Mouse (Mus musculus) midbrain, postnatal 0 days (tissue): ENCODE measurements around the gene Postn. TPM values are rescaled to one million over a fixed set of nuclear protein-coding genes. Genes with fewer than 3 reads are reported as not detected.

Experiments used
- ATAC-seq: fragments of 200-750 bp; cut with Nextera tagmentation; 2 replicates; pipeline ENCODE4 v1.8.0; 2017; ENCODE audit warnings: moderate number of reproducible peaks, mild to moderate bottlenecking, moderate TSS enrichment, moderate library complexity; ENCODE audit not compliant: low FRiP score
- DNase-seq: peaks from one replicate; pipeline ENCODE4 v3.0.0-alpha.2; 2015; ENCODE audit warnings: low spot score
- H3K27ac ChIP-seq: fragments of 300-500 bp; sonication (generic); 2 replicates; pipeline ENCODE4 v1.5.1; 2014; ENCODE audit warnings: low read depth, mild to moderate bottlenecking, low read length, mixed read lengths
- H3K27me3 ChIP-seq: fragments of 300-500 bp; sonication (generic); 2 replicates; pipeline ENCODE4 v1.6.1; 2014; ENCODE audit warnings: low read length, control low read depth, mixed read lengths; ENCODE audit not compliant: insufficient read depth
- H3K36me3 ChIP-seq: fragments of 300-500 bp; sonication (generic); 2 replicates; pipeline ENCODE4 v1.6.1; 2014; ENCODE audit warnings: low read length, control low read depth, mixed read lengths; ENCODE audit not compliant: insufficient read depth
- H3K4me1 ChIP-seq: fragments of 300-500 bp; sonication (generic); 2 replicates; pipeline ENCODE4 v1.6.1; 2014; ENCODE audit warnings: mild to moderate bottlenecking, control low read depth, antibody characterized with exemption, low read length, mixed read lengths; ENCODE audit not compliant: insufficient read depth
- H3K4me2 ChIP-seq: fragments of 300-500 bp; sonication (generic); 2 replicates; pipeline ENCODE4 v1.6.1; 2014; ENCODE audit warnings: low read depth, mild to moderate bottlenecking, low read length, mixed read lengths; ENCODE audit not compliant: poor library complexity, severe bottlenecking
- H3K4me3 ChIP-seq: fragments of 300-500 bp; sonication (generic); 2 replicates; pipeline ENCODE4 v1.5.1; 2014; ENCODE audit warnings: low read depth, mild to moderate bottlenecking, low read length, moderate library complexity
- H3K9ac ChIP-seq: fragments of 300-500 bp; sonication (generic); replicated peaks from 2 replicates; pipeline ENCODE4 v1.6.1; 2014; ENCODE audit warnings: mild to moderate bottlenecking, low read length, moderate library complexity, mixed read lengths; ENCODE audit not compliant: poor library complexity, severe bottlenecking
- H3K9me3 ChIP-seq: fragments of 300-500 bp; sonication (generic); 2 replicates; pipeline ENCODE4 v1.6.1; 2016; ENCODE audit warnings: low read length, control low read depth
- CTCF ChIP-seq: IDR thresholded peaks from 2 replicates; pipeline ENCODE4 v1.5.1; 2016; ENCODE audit warnings: antibody characterized with exemption, mild to moderate bottlenecking
- WGBS: fragments of 180-500 bp; shearing (Covaris S2); extraction: QIAGEN DNeasy Blood & Tissue Kit; methylation state at CpG from one replicate; pipeline ENCODE4 v1.1.7; 2014; 5-methylcytosine and 5-hydroxymethylcytosine counted together
- polyA plus RNA-seq: library from polyadenylated mRNA; unstranded; fragments of >200 nt; fragmentation: Nextera tagmentation; extraction: Ambion mirVana; gene quantifications from 2 replicates; pipeline ENCODE4 v1.2.1, GENCODE M21; 2015
- total RNA-seq: library from RNA; depleted of rRNA; stranded (reverse); fragments of >200 nt; gene quantifications from 2 replicates; pipeline ENCODE4 v1.2.3, GENCODE M21; 2014; rRNA removed

Postn gene
- total RNA-seq (17.0 and 20.3 TPM in 2 replicates), polyA plus RNA-seq (10.9 and 12.0 TPM in 2 replicates)

GRCm38 (mm10) chr3:54360897-54361296, at the start of gene Postn:
Gene Postn (plus strand): TSS chr3:54361109.
- no peak for DNase-seq
- no peak for ATAC-seq
- no peak within 1 kb of the TSS for H3K4me3 ChIP-seq
- no peaks in the 10 kb centered on the region for H3K36me3 ChIP-seq
- H3K4me1 ChIP-seq, result no peaks in the 10 kb centered on the region
- 51% methylated on average over 6 of the region's 6 CpGs for WGBS
- no peaks in the 10 kb centered on the region for H3K9me3 ChIP-seq
- H3K27me3 ChIP-seq, result no peaks in the 10 kb centered on the region
- H3K9ac ChIP-seq, result no peak within 1 kb of the TSS
- no peak within 1 kb of the TSS for H3K4me2 ChIP-seq
- H3K27ac ChIP-seq, result no peak within 1 kb of the TSS
- TF ChIP-seq CTCF, result no peak

DNA sequence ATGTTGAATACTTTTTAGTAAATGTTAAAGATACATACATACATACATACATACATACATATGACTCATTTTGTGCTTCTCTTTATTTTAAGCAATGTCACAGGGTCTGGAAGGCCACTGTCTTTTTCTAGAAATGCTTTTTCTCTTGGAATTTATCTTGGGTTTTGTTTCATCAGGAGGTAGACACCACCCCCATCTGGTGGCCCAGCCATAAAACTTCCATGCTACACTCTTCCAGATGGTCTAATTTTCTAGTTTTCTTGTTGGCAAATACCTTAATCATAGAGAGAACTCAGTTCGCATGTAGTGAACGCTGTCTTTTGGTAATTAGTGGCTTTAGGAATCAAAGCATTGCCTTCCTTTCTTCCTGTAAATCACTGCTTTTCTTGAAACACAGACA, 46.9 kb upstream of the Postn start:
- Histone ChIP-seq H3K27me3 (no peaks in the 10 kb centered on the region), H3K4me3 (no peak overlapping the region), H3K9ac (no peak overlapping the region), H3K36me3 (no peaks in the 10 kb centered on the region), H3K27ac (no peak overlapping the region), H3K4me2 (no peak overlapping the region), H3K4me1 (no peaks in the 10 kb centered on the region), H3K9me3 (no peaks in the 10 kb centered on the region)
- peak; percentile 74 for TF ChIP-seq CTCF
- DNase-seq, result peak; percentile 32
- ATAC-seq, result no peak
- 81% methylated on average over 2 of the region's 2 CpGs for WGBS

DNA sequence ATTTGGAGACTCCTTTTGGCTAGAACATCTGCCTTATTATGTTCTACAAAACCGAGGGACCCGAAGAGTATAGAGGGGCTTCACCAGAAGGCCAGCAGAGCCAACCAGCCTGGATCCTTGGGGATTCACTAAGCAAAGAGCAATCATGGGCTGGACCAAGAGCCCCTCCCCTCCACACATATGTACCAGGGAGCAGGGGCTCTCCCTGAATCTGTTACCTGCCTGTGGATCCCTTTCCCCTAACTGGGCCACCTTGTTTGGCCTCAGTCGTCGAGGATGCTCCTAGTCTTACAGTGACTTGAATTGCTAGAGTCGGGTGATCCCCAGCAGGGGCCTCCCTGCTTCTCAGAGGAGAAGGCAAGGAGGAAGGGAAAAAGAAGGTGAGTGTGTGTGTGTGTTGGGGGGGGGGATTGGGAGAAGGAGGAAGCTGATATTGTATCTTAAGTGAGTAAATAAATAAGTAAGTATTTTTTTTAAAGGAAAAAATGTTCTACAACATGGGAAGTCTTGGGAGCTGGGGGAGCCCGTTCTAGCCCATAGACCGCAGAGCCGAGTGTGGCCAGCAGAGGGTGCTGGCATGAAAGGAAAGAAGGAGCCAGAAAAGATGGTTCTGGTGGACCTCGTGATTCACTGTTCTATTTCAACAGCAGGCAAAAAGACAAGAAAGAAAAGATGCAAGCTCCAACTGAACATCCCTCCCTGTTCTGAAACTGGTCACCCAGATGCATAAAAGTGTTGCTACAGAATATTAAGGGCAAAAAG, 7.8 kb upstream of the Postn start:
- H3K4me2 ChIP-seq, result no peak overlapping the region
- H3K4me3 ChIP-seq, result no peak overlapping the region
- no peaks in the 10 kb centered on the region for H3K27me3 ChIP-seq
- whole genome bisulfite sequencing, result 29% methylated on average over 9 of the region's 9 CpGs
- no peaks in the 10 kb centered on the region for H3K36me3 ChIP-seq
- no peaks in the 10 kb centered on the region for H3K9me3 ChIP-seq
- no peak overlapping the region for H3K9ac ChIP-seq
- TF ChIP-seq CTCF, result peak; percentile 78
- H3K4me1 ChIP-seq, result no peaks in the 10 kb centered on the region
- ATAC-seq (no peak), DNase-seq (peak; percentile 46)
- H3K27ac ChIP-seq, result no peak overlapping the region

- DNase-seq, result peak; percentile 54
- no peak for ATAC-seq
- Histone ChIP-seq H3K9me3 (no peaks in the 10 kb centered on the region), H3K36me3 (no peaks in the 10 kb centered on the region), H3K27me3 (no peaks in the 10 kb centered on the region), H3K4me1 (no peaks in the 10 kb centered on the region), H3K4me2 (no peak overlapping the region), H3K27ac (no peak overlapping the region), H3K9ac (no peak overlapping the region), H3K4me3 (no peak overlapping the region)
- 58% methylated on average over 3 of the region's 3 CpGs for WGBS
- peak; percentile 88 for TF ChIP-seq CTCF
These were observed 3.3 kb upstream of the Postn start for GRCm38 (mm10) chr3:54357561-54357960.

GRCm38 (mm10) chr3:54358463-54359189, 2.3 kb upstream of the Postn start:
- WGBS, result 61% methylated on average over 15 of the region's 15 CpGs
- no peak for TF ChIP-seq CTCF
- no peak overlapping the region for H3K4me2 ChIP-seq

DNA sequence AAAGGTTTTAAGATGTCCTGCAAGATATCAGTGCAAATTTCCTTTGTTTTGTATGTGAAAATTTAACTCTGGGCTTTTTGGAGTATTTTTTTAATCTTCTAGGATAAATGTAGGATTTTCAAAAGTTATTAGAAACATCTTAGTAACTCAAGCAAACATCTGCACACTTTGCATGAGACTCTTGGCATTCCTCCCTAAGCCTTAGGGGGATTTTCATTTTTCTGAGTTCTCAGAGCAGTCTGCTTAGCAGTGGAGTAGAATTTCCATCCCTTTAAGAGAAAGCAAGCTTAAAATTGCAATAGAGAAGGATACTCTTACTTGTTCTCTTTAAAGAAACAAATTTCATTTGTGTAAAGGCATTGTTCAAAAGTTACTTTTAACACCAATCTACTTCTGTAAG, 747 bp downstream of the Postn start:
- ATAC-seq (no peak), DNase-seq (no peak)
- Histone ChIP-seq H3K9ac (no peak overlapping the region), H3K4me3 (no peak overlapping the region), H3K36me3 (no peaks in the 10 kb centered on the region), H3K4me2 (no peak overlapping the region), H3K27me3 (no peaks in the 10 kb centered on the region), H3K9me3 (no peaks in the 10 kb centered on the region), H3K27ac (no peak overlapping the region), H3K4me1 (no peaks in the 10 kb centered on the region)
- no peak for TF ChIP-seq CTCF

More at GRCm38 (mm10) chr3:54358463-54359189, 2.3 kb upstream of the Postn start:
- ATAC-seq (no peak), DNase-seq (peak; percentile 12)
- no peaks in the 10 kb centered on the region for H3K9me3 ChIP-seq
- H3K27me3 ChIP-seq, result no peaks in the 10 kb centered on the region
- H3K9ac ChIP-seq, result no peak overlapping the region
- H3K36me3 ChIP-seq, result no peaks in the 10 kb centered on the region
- no peaks in the 10 kb centered on the region for H3K4me1 ChIP-seq
- H3K27ac ChIP-seq, result no peak overlapping the region
- H3K4me3 ChIP-seq, result no peak overlapping the region
